Mouse (Mus musculus): ENCODE data around the gene Ret. TPM values are rescaled to one million over a fixed set of nuclear protein-coding genes. Genes with fewer than 3 reads are reported as not detected.

Ret gene
- polyA plus RNA-seq (2014; fragmentation: Illumina TruSeq; extraction: RNeasy Lipid Tissue Mini Kit (QIAGEN cat#74804); ENCODE audit: insufficient read depth, low read depth, low replicate concordance) = 0.73 TPM

DNA sequence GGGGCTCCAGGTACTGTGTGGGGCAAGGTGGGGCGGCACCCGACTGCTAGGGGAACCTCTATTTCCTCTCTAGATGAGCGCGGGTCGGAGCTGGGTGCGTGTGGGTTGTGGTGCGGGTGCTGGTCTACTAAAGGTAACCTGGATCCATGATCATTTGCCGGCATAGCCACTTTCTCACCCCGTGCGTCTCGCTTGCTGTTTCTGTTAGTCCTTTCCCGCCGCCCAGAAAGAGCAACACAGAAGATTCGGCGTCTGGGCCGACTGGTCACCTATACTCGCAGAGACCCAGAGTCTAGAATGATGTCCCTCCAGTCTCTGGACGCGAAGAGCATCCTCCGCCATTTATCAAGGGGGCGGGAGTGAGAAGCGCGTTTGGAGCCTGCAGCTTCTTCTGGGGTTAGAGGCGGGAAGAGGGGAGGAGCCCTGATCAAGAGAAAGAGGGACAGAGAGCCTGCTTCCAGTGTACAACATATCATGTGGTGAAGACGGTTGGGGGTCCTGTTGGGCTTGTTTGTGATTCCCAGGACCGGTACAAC lies at the start of gene Ret:
TSS of gene Ret (minus strand) at position 279 of the 536 bp plus-strand sequence.

DNA sequence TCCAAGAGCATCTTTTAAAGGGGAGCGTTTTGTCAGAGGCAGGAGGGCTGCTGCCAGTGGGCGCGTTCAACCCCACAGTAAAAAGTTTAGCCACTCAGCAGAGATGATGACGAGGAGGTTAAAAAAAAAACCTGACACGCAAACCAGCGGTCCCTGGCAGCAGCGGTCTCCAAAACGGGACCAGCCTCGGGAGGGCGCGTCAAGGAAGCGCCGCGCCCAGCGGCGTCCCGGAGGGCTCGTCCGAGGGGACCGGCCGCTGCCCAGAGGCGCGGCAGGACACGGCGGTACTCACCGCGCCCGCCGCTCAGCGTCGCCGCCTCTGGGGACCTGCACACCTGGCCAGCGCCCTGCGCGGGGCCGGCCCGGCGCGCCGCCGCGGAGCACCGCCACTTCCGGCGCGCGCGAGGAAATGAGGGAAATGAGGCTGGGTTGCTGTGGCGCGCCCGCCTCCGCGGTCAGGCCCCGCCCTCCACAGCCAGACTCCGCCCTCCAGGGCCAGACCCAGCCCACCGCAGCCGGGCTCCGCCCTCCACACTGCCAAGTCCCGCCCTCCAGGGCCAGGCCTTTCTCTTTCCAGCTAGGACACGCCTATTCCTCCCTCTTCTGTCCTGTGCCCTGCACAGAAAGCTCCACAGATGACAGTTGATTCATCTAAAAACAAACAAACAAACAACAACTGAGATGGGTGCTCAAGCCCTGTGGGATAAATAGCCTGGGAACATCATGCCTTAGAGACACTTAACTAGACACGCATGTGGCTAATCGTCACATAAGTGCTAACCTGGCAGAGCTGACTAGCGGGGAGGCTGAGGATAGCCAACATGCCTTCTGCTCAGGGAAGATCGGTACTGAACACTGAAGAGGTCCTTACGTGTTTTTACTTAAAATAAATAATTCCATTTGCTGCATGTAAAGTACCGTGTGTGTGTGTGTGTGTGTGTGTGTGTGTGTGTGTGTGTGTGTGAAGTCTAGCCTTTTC lies 58.5 kb downstream of the Ret start, which contains the start of gene Csgalnact2:
TSS of gene Csgalnact2 (minus strand) at position 410 of the 979 bp plus-strand sequence.

Other genes with a start within 250 kb of the Ret start
- gene Rasgef1a, start 186.3 kb downstream of the Ret start, polyA plus RNA-seq (2014; fragmentation: Illumina TruSeq; extraction: RNeasy Lipid Tissue Mini Kit (QIAGEN cat#74804); ENCODE audit: insufficient read depth, low read depth, low replicate concordance) = 31.6 TPM
- gene Csgalnact2, start 58.6 kb downstream of the Ret start, polyA plus RNA-seq (2014; fragmentation: Illumina TruSeq; extraction: RNeasy Lipid Tissue Mini Kit (QIAGEN cat#74804); ENCODE audit: insufficient read depth, low read depth, low replicate concordance) = 38.7 TPM
- gene Bms1, start 221.8 kb upstream of the Ret start, polyA plus RNA-seq (2014; fragmentation: Illumina TruSeq; extraction: RNeasy Lipid Tissue Mini Kit (QIAGEN cat#74804); ENCODE audit: insufficient read depth, low read depth, low replicate concordance) = 10.9 TPM

All from lung, adult 10 weeks (tissue).